11 mouse cellular contexts compared by ENCODE assay signal in genomic region chr13:94073046-94073715, GRCm38 (mm10). TPM values are rescaled to one million over a fixed set of nuclear protein-coding genes. Genes with fewer than 3 reads are reported as not detected.
A peak's percentile ranks its signal among the peaks of the same experiment; 100 is the strongest.
DNase-seq lines count a peak whose midpoint lies in the region; ATAC-seq and TF ChIP-seq lines count a peak whose summit lies in the region.
"Had no signal": no experiment of that assay in that cellular context is flagged by ENCODE, and none has a peak within 500 bp of the region (broad histone marks: within the 10 kb centered on the region; RNA-seq: fewer than 3 reads in every experiment).

No protein-coding gene starts in this region.

- H3K9me3 ChIP-seq in kidney, postnatal 0 days (replicated peaks; ENCODE audit: low read length) = no peaks in the 10 kb centered on the region
- peaks cover 3% of the 10 kb centered on the region; the same call in 1 of the 2 replicates for H3K9me3 ChIP-seq in limb, embryonic 12.5 days

- WGBS in kidney, postnatal 0 days = 19% methylated on average over 9 of the region's 9 CpGs
- WGBS in limb, embryonic 12.5 days = 23% methylated on average over 9 of the region's 9 CpGs

- ATAC-seq in kidney, postnatal 0 days (replicated peaks; ENCODE audit: low FRiP score, low read depth) = no peak
- no peak; the same call in 1 of the 2 replicates for ATAC-seq in limb, embryonic 12.5 days (ENCODE audit: insufficient number of reproducible peaks, insufficient read depth, low FRiP score, low TSS enrichment, low read depth)

- no peaks in the 10 kb centered on the region for H3K36me3 ChIP-seq in kidney, postnatal 0 days (ENCODE audit: insufficient read depth, low read length)
- peaks cover 13% of the 10 kb centered on the region for H3K36me3 ChIP-seq in limb, embryonic 12.5 days

- H3K4me3 ChIP-seq in kidney, postnatal 0 days (replicated peaks; ENCODE audit: low read depth, low read length) = no peak overlapping the region
- no peak overlapping the region for H3K4me3 ChIP-seq in limb, embryonic 12.5 days (replicated peaks)

- peak; percentile 37 for DNase-seq in adrenal gland, adult 2 months
- DNase-seq in adrenal gland, adult 18-20 months (ENCODE audit: low spot score in 2 of 2) = no peak
- DNase-seq in kidney, postnatal 0 days (ENCODE audit: low spot score) = no peak
- no peak for DNase-seq in kidney, adult 11 months
- peak; percentile 80 for DNase-seq in MN1 (ENCODE audit: low spot score)
- no peak for DNase-seq in layer of hippocampus, postnatal 25 days (ENCODE audit: extremely low spot score in 1 of 2, low spot score in 1 of 2)
- DNase-seq in right cerebral cortex, postnatal 36 days (ENCODE audit: low spot score in 2 of 2) = no peak
- DNase-seq: layer of hippocampus, adult 9-11 months; right cerebral cortex, adult 18-20 months had no signal

- H3K27ac ChIP-seq in kidney, postnatal 0 days = peak overlapping the region; percentile 51
- H3K27ac ChIP-seq in limb, embryonic 12.5 days = peak overlapping the region; percentile 46

- TF ChIP-seq CTCF in kidney, postnatal 0 days (IDR thresholded peaks at IDR 0.05; ENCODE audit: low read depth) = no peak

- H3K27me3 ChIP-seq in kidney, postnatal 0 days (ENCODE audit: insufficient read depth, low read length) = no peaks in the 10 kb centered on the region
- H3K27me3 ChIP-seq in limb, embryonic 12.5 days = peaks cover 12% of the 10 kb centered on the region

- no peak overlapping the region for H3K9ac ChIP-seq in kidney, postnatal 0 days (ENCODE audit: low read depth, low read length)
- H3K9ac ChIP-seq in limb, embryonic 12.5 days (replicated peaks) = no peak overlapping the region

- no peak overlapping the region for H3K4me2 ChIP-seq in kidney, postnatal 0 days (ENCODE audit: low read length)
- no peak overlapping the region for H3K4me2 ChIP-seq in limb, embryonic 12.5 days
- H3K4me2 ChIP-seq: liver, embryonic 11.5 days had no signal

- H3K4me1 ChIP-seq in kidney, postnatal 0 days (replicated peaks; ENCODE audit: insufficient read depth, low read length) = peaks cover 67% of the 10 kb centered on the region
- H3K4me1 ChIP-seq in limb, embryonic 12.5 days (replicated peaks) = peaks cover 77% of the 10 kb centered on the region

RNA-seq across cellular contexts. Expression of gene Lhfpl2, which starts 15.6 kb away (rescaled TPM):
- 10 to 100 TPM; 27.9 to 32.2 TPM for total RNA-seq in adrenal gland, adult 2 months (2021)
- 21.5 and 26.7 TPM in 2 replicates for polyA plus RNA-seq in adrenal gland, adult 2 months (2012; rRNA removed)
- total RNA-seq in adrenal gland, adult 18-20 months (2021) = 10 to 100 TPM; 22.4 to 31.0 TPM
- polyA plus RNA-seq in kidney, postnatal 0 days (2015; fragmentation: Nextera tagmentation; extraction: Ambion mirVana) = 51.5 and 58.4 TPM in 2 replicates
- 44.2 and 51.3 TPM in 2 replicates for polyA plus RNA-seq in limb, embryonic 12.5 days (2016; fragmentation: Nextera tagmentation; extraction: Ambion mirVana)
- total RNA-seq in layer of hippocampus, postnatal 25 days (2021) = 10 to 100 TPM; 32.1 to 39.8 TPM

Comparison
In these comparisons a context has a peak if more than half of its experiments do, and no peak if none do; other contexts are left out.
1. DNase-seq: peak in adrenal gland, adult 2 months (single experiment) and MN1 (single experiment); none in adrenal gland, adult 18-20 months (0 of 2), kidney, postnatal 0 days (single experiment), kidney, adult 11 months (single experiment), layer of hippocampus, postnatal 25 days (0 of 2) and right cerebral cortex, postnatal 36 days (0 of 2).